ENCODE assay signal across 16 mouse cellular contexts in genomic region chr17:48650556-48650955, GRCm38 (mm10).
DNase-seq lines count a peak whose midpoint lies in the region.
"Had no signal": no experiment of that assay in that cellular context is flagged by ENCODE, and none has a peak within 500 bp of the region (broad histone marks: within the 10 kb centered on the region; RNA-seq: fewer than 3 reads in every experiment).

No protein-coding gene starts in this region.

- DNase-seq in left cerebral cortex, postnatal 14 days (ENCODE audit: low spot score in 2 of 2), result peak; percentile 36 to 60
- no peak for DNase-seq in left cerebral cortex, adult 11 months (ENCODE audit: low spot score)
- peak; percentile 16 to 21 for DNase-seq in right cerebral cortex, adult 2 months (ENCODE audit: low spot score in 2 of 2)
- no peak for DNase-seq in right cerebral cortex, postnatal 25 days
- peak; percentile 62 for DNase-seq in brain, adult 2 months (ENCODE audit: low read depth, low spot score)
- peak; percentile 36 for DNase-seq in telencephalon, adult 2 months (ENCODE audit: low read depth, low spot score)
- DNase-seq in cerebellum, adult 8-10 months, result no peak
- DNase-seq: adrenal gland, adult 2 months; adrenal gland, postnatal 25 days; cerebellum, adult 11 months; cerebellum, adult 9-10 months; cerebellum, postnatal 25 days; gastrocnemius, adult 2 months; gastrocnemius, postnatal 25 days; heart, postnatal 10 days; heart, postnatal 4 days had no signal

- intact Hi-C loops in left cerebral cortex, postnatal 14 days (cut with DNase I), result no loop called here

Comparison
In these comparisons a context has a peak if more than half of its experiments do, and no peak if none do; other contexts are left out.
1. DNase-seq: peak in left cerebral cortex, postnatal 14 days (2 of 2), right cerebral cortex, adult 2 months (2 of 2), brain, adult 2 months (single experiment) and telencephalon, adult 2 months (single experiment); none in left cerebral cortex, adult 11 months (single experiment), right cerebral cortex, postnatal 25 days (single experiment) and cerebellum, adult 8-10 months (single experiment).